Mouse (Mus musculus): ENCODE results near the gene Abtb2. TPM values are rescaled to one million over a fixed set of nuclear protein-coding genes. Genes with fewer than 3 reads are reported as not detected.

Gene Abtb2
- polyA plus RNA-seq, 1 experiment from 2014 or later, result 1.9 TPM

DNA sequence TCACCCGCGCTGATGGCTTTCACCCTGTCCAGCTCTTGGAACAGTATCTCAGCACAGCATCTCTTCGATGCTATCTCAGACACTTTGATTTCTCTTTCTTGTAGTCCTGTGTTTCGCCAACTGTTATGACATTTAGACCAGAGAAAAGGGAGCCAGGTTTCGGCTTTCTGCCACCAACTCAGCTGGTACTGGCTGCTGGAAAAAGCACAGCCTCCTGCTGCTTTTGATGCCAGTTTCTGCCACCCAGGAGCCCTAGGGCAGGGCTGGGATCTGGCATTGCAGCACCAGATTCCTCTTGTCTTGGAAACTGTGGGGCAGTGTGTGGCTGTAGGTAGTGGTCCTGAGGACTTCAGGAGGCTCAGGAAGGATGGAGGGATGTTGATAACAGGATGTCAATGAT lies 115.0 kb downstream of the Abtb2 start:
- 64% methylated on average over 5 of the region's 5 CpGs for WGBS (ENCODE audit: insufficient replicate concordance)
- H3K4me3 ChIP-seq (replicated peaks), result no peak overlapping the region
- H3K36me3 ChIP-seq, result no peaks in the 10 kb centered on the region
- no peak overlapping the region for H3K9ac ChIP-seq
- no peak overlapping the region for H3K27ac ChIP-seq
- no peaks in the 10 kb centered on the region for H3K9me3 ChIP-seq (replicated peaks)
- ATAC-seq (ENCODE audit: low read depth), result no peak
- 0 out of 2 replicates have a peak, but pooled peaks cover 3% of the 10 kb centered on the region for H3K27me3 ChIP-seq
- H3K4me1 ChIP-seq (replicated peaks), result peaks cover 20% of the 10 kb centered on the region
- no peak overlapping the region for H3K4me2 ChIP-seq
- no peak for DNase-seq

DNA sequence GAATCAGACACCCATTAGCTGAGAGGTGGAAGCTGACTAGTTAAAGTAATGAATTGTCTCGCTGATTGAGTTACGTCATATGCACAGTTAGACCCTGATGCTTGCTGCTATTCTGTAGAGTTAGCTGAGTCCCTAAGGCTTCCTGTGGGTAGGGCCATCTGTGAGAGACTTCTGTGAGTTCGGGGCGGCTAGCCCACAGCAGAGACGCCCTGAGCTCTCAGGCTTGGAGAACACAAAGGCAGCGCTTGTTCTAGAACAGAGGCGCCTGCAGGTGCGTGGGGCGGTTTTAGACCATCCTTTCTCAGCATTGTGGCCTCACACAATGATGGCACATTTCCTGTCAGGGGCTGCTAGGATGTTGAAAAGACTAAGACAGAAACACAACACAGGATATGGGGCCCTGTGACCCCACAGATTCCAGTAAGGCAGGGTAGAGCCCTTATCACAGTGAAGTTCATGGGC lies 116.2 kb downstream of the Abtb2 start:
- H3K9me3 ChIP-seq (replicated peaks), result no peaks in the 10 kb centered on the region
- DNase-seq (no peak), ATAC-seq (ENCODE audit: low read depth) (no peak)
- H3K9ac ChIP-seq, result no peak overlapping the region
- 33% methylated on average over 9 of the region's 9 CpGs for WGBS (ENCODE audit: insufficient replicate concordance)
- no peak overlapping the region for H3K4me3 ChIP-seq (replicated peaks)
- H3K4me1 ChIP-seq (replicated peaks), result peaks cover 20% of the 10 kb centered on the region
- no peaks in the 10 kb centered on the region for H3K36me3 ChIP-seq
- 0 out of 2 replicates have a peak, but pooled peaks cover 3% of the 10 kb centered on the region for H3K27me3 ChIP-seq
- no peak overlapping the region for H3K4me2 ChIP-seq
- no peak overlapping the region for H3K27ac ChIP-seq

DNA sequence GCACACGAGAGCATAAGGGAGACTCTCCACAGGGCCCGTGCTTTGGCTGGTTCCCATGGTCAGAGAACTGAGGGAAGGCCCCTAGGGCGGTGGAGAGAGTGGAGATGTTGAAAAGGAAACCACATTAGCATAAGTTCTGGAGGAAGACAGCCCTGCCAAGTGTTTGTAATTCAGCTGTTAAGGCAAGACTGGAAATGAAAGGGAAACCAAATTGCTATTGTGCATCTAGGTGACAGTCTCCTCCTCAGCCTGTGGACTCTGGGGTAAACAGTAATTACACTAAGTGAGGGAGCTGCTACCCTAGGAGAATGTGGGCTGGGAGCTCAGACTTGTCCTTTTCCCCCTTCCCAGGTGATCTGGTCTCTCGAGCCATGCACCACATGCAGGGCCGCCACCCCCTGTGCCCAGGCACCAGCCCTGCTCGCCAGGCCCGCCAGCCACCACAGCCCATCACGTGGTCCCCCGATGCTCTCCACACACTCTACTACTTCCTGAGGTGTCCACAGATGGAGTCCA lies 116.9 kb downstream of the Abtb2 start:
- DNase-seq (no peak), ATAC-seq (ENCODE audit: low read depth) (no peak)
- no peaks in the 10 kb centered on the region for H3K36me3 ChIP-seq
- 0 out of 2 replicates have a peak, but pooled peaks cover 3% of the 10 kb centered on the region for H3K27me3 ChIP-seq
- peaks cover 20% of the 10 kb centered on the region for H3K4me1 ChIP-seq (replicated peaks)
- H3K9me3 ChIP-seq (replicated peaks), result no peaks in the 10 kb centered on the region
- H3K4me2 ChIP-seq, result no peak overlapping the region
- H3K4me3 ChIP-seq (replicated peaks), result no peak overlapping the region
- WGBS (ENCODE audit: insufficient replicate concordance), result 62% methylated on average over 9 of the region's 9 CpGs
- H3K9ac ChIP-seq, result no peak overlapping the region
- no peak overlapping the region for H3K27ac ChIP-seq

DNA sequence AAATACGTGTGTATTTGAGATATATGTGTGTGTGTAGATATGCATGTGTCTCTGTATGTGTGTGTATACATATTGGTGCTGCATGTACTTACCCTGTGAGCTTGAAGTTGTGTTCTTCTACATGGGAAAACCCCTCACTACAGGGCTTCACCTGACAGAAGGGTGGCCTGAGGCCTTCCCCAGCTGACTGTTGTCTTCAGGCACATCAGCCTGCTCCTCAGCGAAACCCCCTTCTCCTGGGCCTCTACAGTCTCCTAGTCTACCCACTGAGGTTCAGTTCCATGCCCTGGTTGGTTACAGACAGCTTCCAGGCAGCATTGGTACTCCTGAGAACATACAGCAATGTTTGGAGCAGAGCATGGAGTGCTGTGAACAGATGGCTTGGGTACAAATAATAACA lies 118.3 kb downstream of the Abtb2 start:
- Histone ChIP-seq H3K27ac (no peak overlapping the region), H3K9me3 (replicated peaks) (no peaks in the 10 kb centered on the region), H3K9ac (no peak overlapping the region), H3K4me1 (replicated peaks) (peaks cover 20% of the 10 kb centered on the region), H3K36me3 (no peaks in the 10 kb centered on the region), H3K27me3 (0 out of 2 replicates have a peak, but pooled peaks cover under 1% of the 10 kb centered on the region), H3K4me3 (replicated peaks) (no peak overlapping the region), H3K4me2 (no peak overlapping the region)
- whole genome bisulfite sequencing (ENCODE audit: insufficient replicate concordance), result 63% methylated on average over 2 of the region's 2 CpGs
- DNase-seq (no peak), ATAC-seq (ENCODE audit: low read depth) (no peak)

DNA sequence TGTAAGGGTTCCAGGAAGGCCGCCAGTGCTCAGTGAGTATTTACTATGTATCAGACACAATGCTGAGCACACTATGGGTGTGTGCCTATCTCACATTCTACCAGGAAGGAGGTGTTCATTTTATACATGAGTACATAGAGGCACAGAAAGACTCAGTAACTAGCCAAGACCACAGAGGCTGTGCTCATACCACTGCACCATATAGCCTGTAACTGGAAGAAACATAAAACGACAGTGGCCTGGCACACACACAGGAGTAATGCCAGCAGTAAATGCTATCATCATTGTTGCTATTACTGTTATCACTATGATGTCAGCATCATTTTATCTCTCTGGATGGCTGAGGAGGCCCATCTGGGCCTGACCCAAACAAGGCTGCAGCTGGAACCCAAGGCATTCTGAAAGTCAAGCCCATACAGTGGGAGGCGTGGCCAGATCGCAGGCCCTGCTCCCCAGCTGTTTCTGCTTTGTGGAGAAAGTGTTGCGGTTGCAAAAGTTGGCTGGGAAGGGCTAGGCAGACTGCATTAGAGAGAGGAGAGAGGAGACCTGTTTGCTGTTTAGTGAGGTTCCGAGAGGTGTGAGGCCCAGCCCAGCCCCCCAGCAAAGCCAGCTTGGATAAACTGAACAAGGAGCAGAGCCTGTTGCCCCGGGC lies 118.9 kb downstream of the Abtb2 start:
- H3K9ac ChIP-seq, result no peak overlapping the region
- no peaks in the 10 kb centered on the region for H3K36me3 ChIP-seq
- no peaks in the 10 kb centered on the region for H3K27me3 ChIP-seq
- ATAC-seq (ENCODE audit: low read depth) (no peak), DNase-seq (no peak)
- H3K27ac ChIP-seq, result no peak overlapping the region
- H3K9me3 ChIP-seq (replicated peaks), result no peaks in the 10 kb centered on the region
- H3K4me3 ChIP-seq (replicated peaks), result no peak overlapping the region
- WGBS (ENCODE audit: insufficient replicate concordance), result 57% methylated on average over 7 of the region's 7 CpGs
- peaks cover 20% of the 10 kb centered on the region for H3K4me1 ChIP-seq (replicated peaks)
- H3K4me2 ChIP-seq, result no peak overlapping the region

DNA sequence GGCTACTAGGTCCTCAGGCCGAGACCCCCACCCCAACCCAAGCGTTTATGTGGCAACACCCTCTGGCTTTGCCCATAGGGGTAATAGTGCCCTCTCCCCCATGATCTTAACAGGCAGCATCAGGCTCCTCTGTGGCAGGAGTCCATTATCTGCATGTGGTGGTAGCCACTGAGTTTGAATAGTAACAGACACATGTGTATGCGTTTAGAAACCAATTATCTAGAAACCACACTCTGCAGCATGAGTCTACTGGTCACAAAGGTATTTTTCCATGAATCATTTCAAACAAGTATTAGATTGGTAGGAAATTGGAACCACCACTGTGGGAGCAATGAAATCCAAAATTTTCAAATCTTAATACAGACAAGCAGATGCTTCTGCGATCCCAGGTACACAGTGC lies 119.5 kb downstream of the Abtb2 start:
- Histone ChIP-seq H3K27ac (no peak overlapping the region), H3K27me3 (no peaks in the 10 kb centered on the region), H3K9me3 (replicated peaks) (no peaks in the 10 kb centered on the region), H3K9ac (no peak overlapping the region), H3K4me1 (replicated peaks) (peaks cover 20% of the 10 kb centered on the region), H3K4me3 (replicated peaks) (no peak overlapping the region), H3K36me3 (no peaks in the 10 kb centered on the region), H3K4me2 (no peak overlapping the region)
- ATAC-seq (ENCODE audit: low read depth) (no peak), DNase-seq (no peak)
- WGBS (ENCODE audit: insufficient replicate concordance), result 51% methylated on average over 4 of the region's 4 CpGs

DNA sequence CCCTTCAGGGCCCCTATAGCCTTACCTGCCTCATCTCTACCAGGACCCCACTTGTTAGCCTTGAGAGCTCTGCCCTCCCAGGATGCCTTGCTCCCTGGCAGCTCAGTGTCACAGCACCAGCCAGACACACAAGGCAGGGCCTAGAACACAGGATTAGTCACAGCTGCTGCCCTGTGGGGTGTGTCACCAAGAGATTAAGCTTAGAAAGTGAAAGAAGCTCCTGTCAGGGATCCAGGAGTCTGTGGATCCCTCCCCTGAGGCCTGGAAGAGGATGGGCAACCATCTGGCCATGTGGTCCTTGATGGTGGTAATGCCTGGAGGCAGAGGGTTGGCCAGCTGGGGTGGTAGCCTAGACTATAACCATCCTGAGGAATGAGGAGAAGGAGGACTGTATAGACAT lies 121.0 kb downstream of the Abtb2 start:
- no peaks in the 10 kb centered on the region for H3K9me3 ChIP-seq (replicated peaks)
- H3K4me2 ChIP-seq, result no peak overlapping the region
- H3K27me3 ChIP-seq, result no peaks in the 10 kb centered on the region
- ATAC-seq (ENCODE audit: low read depth) (no peak), DNase-seq (no peak)
- peaks cover 20% of the 10 kb centered on the region for H3K4me1 ChIP-seq (replicated peaks)
- no peak overlapping the region for H3K4me3 ChIP-seq (replicated peaks)
- no peak overlapping the region for H3K9ac ChIP-seq
- H3K36me3 ChIP-seq, result no peaks in the 10 kb centered on the region
- no peak overlapping the region for H3K27ac ChIP-seq

DNA sequence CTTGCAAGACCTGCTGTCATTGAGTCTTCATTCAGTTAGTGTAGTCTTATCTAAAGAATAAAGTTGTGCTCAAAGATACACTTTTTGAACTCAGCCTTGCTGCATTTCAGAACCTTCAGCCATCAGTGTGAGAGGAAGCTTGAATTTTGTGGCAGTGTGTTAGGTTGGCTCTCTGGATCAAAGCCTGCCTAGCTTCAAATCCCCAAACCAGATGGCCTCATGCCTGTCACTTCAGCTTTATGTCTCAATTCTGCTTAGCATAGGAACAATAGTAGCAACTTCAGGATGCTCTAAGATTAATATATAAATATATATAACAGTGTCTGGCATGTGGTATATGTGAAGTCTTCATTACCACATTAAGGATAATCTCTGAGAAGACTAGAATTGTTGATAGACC lies 121.8 kb downstream of the Abtb2 start:
- ATAC-seq (ENCODE audit: low read depth), result no peak
- H3K27ac ChIP-seq, result no peak overlapping the region
- H3K27me3 ChIP-seq, result no peaks in the 10 kb centered on the region
- H3K36me3 ChIP-seq, result no peaks in the 10 kb centered on the region
- no peak for DNase-seq
- H3K9me3 ChIP-seq (replicated peaks), result no peaks in the 10 kb centered on the region
- H3K4me1 ChIP-seq (replicated peaks), result peaks cover 16% of the 10 kb centered on the region
- H3K4me2 ChIP-seq, result no peak overlapping the region
- no peak overlapping the region for H3K9ac ChIP-seq
- no peak overlapping the region for H3K4me3 ChIP-seq (replicated peaks)

DNA sequence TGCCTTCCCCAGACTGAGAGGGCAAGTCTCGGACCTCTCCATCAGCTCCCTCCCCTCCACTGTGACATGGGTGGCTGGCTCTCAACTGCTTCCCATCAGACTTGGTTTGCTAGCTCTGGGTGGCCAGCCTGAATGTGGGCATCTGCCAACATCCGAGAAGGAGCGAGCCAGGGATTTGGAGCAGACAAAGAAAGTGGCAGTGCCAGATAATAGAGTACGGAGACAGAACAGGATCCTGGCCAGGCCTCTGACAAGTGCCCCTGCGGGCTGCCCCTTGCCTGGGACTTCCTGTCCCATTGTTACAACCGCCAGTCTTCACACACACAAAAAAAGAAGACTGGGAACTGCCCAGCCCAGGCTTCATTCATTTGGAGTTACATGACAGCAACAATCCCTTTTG lies 124.3 kb downstream of the Abtb2 start:
- WGBS (ENCODE audit: insufficient replicate concordance), result 42% methylated on average over 6 of the region's 6 CpGs
- no peaks in the 10 kb centered on the region for H3K9me3 ChIP-seq (replicated peaks)
- no peak overlapping the region for H3K4me3 ChIP-seq (replicated peaks)
- peaks cover 5% of the 10 kb centered on the region for H3K4me1 ChIP-seq (replicated peaks)
- H3K27ac ChIP-seq, result no peak overlapping the region
- no peaks in the 10 kb centered on the region for H3K36me3 ChIP-seq
- no peak overlapping the region for H3K9ac ChIP-seq
- DNase-seq (no peak), ATAC-seq (ENCODE audit: low read depth) (no peak)
- H3K27me3 ChIP-seq, result no peaks in the 10 kb centered on the region
- no peak overlapping the region for H3K4me2 ChIP-seq

DNA sequence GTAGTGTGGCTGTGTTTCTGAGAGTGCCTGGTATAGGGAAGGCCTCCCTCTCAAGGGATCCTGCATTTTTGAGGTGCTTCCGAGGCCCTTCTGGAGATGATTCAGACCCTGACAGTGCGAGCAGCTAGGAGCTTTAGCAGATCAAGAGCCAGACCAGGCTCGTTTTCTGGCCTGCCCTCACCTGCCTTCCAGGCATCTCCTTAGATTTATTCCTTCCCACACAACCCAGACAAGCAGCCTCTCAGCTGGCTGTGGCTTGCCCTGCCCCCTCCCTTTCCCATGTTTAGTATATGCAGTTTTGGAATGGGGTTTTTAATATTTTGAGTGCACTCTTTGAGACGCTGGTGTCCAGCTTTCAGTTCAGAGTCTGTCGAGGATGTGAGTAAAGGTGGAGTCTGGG lies 124.7 kb downstream of the Abtb2 start:
- Histone ChIP-seq H3K4me3 (replicated peaks) (no peak overlapping the region), H3K27ac (no peak overlapping the region), H3K9me3 (replicated peaks) (no peaks in the 10 kb centered on the region), H3K4me2 (no peak overlapping the region), H3K36me3 (no peaks in the 10 kb centered on the region), H3K27me3 (no peaks in the 10 kb centered on the region), H3K4me1 (replicated peaks) (0 out of 2 replicates have a peak, but pooled peaks cover under 1% of the 10 kb centered on the region), H3K9ac (no peak overlapping the region)
- ATAC-seq (ENCODE audit: low read depth) (no peak), DNase-seq (no peak)
- 41% methylated on average over 5 of the region's 5 CpGs for WGBS (ENCODE audit: insufficient replicate concordance)

DNA sequence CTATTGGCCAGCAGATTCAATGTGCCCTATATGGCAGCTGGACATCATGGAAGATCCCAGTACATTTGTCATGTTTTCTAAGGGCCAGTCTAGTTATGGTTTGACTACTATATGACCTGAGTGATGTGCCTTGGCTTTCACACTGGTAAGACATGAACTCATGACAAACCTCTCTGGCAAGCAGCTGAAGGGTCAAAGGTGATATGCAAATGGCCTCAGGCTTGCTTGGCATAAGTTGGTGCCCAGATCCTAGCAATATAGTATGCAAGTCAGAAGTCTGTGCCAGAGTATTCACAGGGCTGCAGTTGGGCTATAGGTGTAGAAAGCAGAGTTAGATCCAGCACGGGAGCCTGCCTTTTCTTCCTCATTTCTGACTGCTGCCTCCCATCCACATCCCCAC lies 125.2 kb downstream of the Abtb2 start:
- H3K9ac ChIP-seq, result no peak overlapping the region
- WGBS (ENCODE audit: insufficient replicate concordance), result 46% methylated on average over 1 of the region's 1 CpGs
- ATAC-seq (ENCODE audit: low read depth) (no peak), DNase-seq (no peak)
- H3K36me3 ChIP-seq, result no peaks in the 10 kb centered on the region
- no peaks in the 10 kb centered on the region for H3K27me3 ChIP-seq
- no peak overlapping the region for H3K4me3 ChIP-seq (replicated peaks)
- no peaks in the 10 kb centered on the region for H3K9me3 ChIP-seq (replicated peaks)
- H3K27ac ChIP-seq, result no peak overlapping the region
- no peaks in the 10 kb centered on the region for H3K4me1 ChIP-seq (replicated peaks)
- H3K4me2 ChIP-seq, result no peak overlapping the region

DNA sequence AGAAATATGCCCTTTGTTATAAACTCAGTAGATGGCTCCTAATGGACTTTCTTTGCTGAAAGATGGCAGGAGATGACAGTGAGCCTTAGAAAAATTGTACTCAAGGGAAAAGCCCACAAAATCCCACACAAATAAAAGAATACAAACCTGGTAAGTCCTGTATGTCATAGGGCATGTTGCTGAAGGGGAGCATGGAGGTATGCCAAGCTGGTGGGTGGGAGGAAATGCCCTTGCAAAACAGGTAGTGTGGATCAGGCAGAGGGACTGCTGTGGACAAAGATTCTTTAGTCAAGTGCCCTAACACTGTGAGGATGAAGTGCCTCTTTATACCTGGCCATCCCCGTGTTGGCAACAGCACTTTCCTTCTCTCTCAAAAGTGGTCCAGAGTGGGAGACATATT lies 126.7 kb downstream of the Abtb2 start:
- H3K4me2 ChIP-seq, result no peak overlapping the region
- H3K4me1 ChIP-seq (replicated peaks), result no peaks in the 10 kb centered on the region
- ATAC-seq (ENCODE audit: low read depth) (no peak), DNase-seq (no peak)
- H3K9me3 ChIP-seq (replicated peaks), result no peaks in the 10 kb centered on the region
- WGBS (ENCODE audit: insufficient replicate concordance), result 58% methylated on average over 1 of the region's 1 CpGs
- H3K27ac ChIP-seq, result no peak overlapping the region
- no peaks in the 10 kb centered on the region for H3K27me3 ChIP-seq
- H3K36me3 ChIP-seq, result no peaks in the 10 kb centered on the region
- no peak overlapping the region for H3K9ac ChIP-seq
- no peak overlapping the region for H3K4me3 ChIP-seq (replicated peaks)

Measured in liver, embryonic 13.5 days (tissue).